8 mouse cellular contexts compared by ENCODE assay signal in the genomic region with DNA sequence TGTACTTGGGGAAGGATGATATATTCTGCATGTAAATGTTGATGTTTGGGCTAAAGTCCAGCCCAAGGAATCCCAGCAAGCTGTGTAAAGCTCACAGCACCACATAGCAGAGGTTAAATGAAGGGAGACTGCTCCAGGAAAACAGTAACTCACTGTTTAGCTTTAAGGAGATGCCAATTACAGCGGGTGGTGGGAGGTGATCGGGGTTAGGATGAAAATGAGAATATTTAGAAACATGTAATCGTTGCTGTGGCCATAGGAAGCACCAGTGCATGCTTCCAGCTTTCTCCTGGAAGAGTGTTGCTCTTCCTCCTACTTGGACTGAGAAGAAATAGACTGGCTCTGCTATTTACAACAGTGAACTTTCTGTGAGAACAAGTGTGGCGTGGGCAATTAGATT.
A peak's percentile ranks its signal among the peaks of the same experiment; 100 is the strongest.
DNase-seq lines count a peak whose midpoint lies in the region; ATAC-seq and TF ChIP-seq lines count a peak whose summit lies in the region.

No protein-coding gene starts in this region.

- no peak overlapping the region; the same call in none of the 2 replicates for H3K4me2 ChIP-seq in liver, embryonic 15.5 days

- no peak overlapping the region for H3K9ac ChIP-seq in liver, embryonic 15.5 days

- ATAC-seq in liver, embryonic 15.5 days (ENCODE audit: insufficient read depth): no peak
- no peak for ATAC-seq in erythroid progenitor cell, adult 5-6 weeks (replicated peaks; ENCODE audit: low FRiP score, poor library complexity, severe bottlenecking)

- peak overlapping the region; percentile 4; the same call in 1 of the 2 replicates for H3K27ac ChIP-seq in cerebellum, adult 2 months (ENCODE audit: insufficient read depth, low read length)
- peak overlapping the region; percentile 43 for H3K27ac ChIP-seq in liver, embryonic 15.5 days (replicated peaks)

- H3K4me3 ChIP-seq in cerebellum, adult 2 months (replicated peaks; ENCODE audit: insufficient read depth, low read depth, low read length): no peak overlapping the region
- H3K4me3 ChIP-seq in liver, embryonic 15.5 days (replicated peaks): no peak overlapping the region

- no peaks in the 10 kb centered on the region for H3K27me3 ChIP-seq in cerebellum, adult 2 months (ENCODE audit: control insufficient read depth, insufficient read depth, low read length)
- H3K27me3 ChIP-seq in liver, embryonic 15.5 days: no peaks in the 10 kb centered on the region

- 25% methylated on average over 4 of the region's 4 CpGs for WGBS in cerebellum, adult 2 months
- 64% methylated on average over 4 of the region's 4 CpGs for WGBS in liver, embryonic 15.5 days (ENCODE audit: insufficient replicate concordance)

- intact Hi-C loops in gastrocnemius, postnatal 14 days (cut with DNase I; ENCODE audit: low total_unique reads): no loop called here

- no peaks in the 10 kb centered on the region for H3K4me1 ChIP-seq in cerebellum, adult 2 months (ENCODE audit: control insufficient read depth, insufficient read depth, low read length)
- H3K4me1 ChIP-seq in liver, embryonic 15.5 days (replicated peaks): peaks cover 96% of the 10 kb centered on the region

- peaks cover 14% of the 10 kb centered on the region for H3K36me3 ChIP-seq in liver, embryonic 15.5 days (replicated peaks)

- TF ChIP-seq CTCF in cerebellum, adult 2 months (IDR thresholded peaks at IDR 0.05; ENCODE audit: borderline replicate concordance, insufficient read depth, low read depth, low read length): no peak

- H3K9me3 ChIP-seq in liver, embryonic 15.5 days (replicated peaks): no peaks in the 10 kb centered on the region

- no peak for TF ChIP-seq POLR2A in cerebellum, adult 2 months (IDR thresholded peaks at IDR 0.05; ENCODE audit: borderline replicate concordance, insufficient read depth, low read length)

- no peak for DNase-seq in cerebellum, adult 2 months
- DNase-seq in cerebellum, adult 9-11 months: no peak
- peak; percentile 29 for DNase-seq in right cerebral cortex, adult 18-20 months
- no peak for DNase-seq in right cerebral cortex, postnatal 4 days
- DNase-seq in adrenal gland, postnatal 25 days: no peak
- no peak for DNase-seq in gastrocnemius, postnatal 14 days
